Mouse (Mus musculus): ENCODE results near the gene Kifc3. TPM values are rescaled to one million over a fixed set of nuclear protein-coding genes. Genes with fewer than 3 reads are reported as not detected.

The Kifc3 gene
- total and polyA plus RNA-seq, 2 experiments from 2014 or later: 20.6 to 59.0 TPM

GRCm38 (mm10) chr8:95123455-95123854, 79.2 kb downstream of the Kifc3 start:
- H3K4me1 ChIP-seq (ENCODE audit: control insufficient read depth, insufficient read depth): no peaks in the 10 kb centered on the region
- H3K9ac ChIP-seq (replicated peaks; ENCODE audit: low read depth, low read length): no peak overlapping the region
- H3K27ac ChIP-seq (ENCODE audit: low read depth): no peak overlapping the region
- peak; percentile 15; the same call in 1 of the 2 replicates for TF ChIP-seq CTCF (IDR thresholded peaks at IDR 0.05; ENCODE audit: low read depth)
- TF ChIP-seq EP300 (IDR thresholded peaks at IDR 0.05; ENCODE audit: low read depth): no peak
- H3K9me3 ChIP-seq (replicated peaks; ENCODE audit: control insufficient read depth, low read length): no peaks in the 10 kb centered on the region
- H3K27me3 ChIP-seq (ENCODE audit: control insufficient read depth, insufficient read depth, low read length): no peaks in the 10 kb centered on the region
- ATAC-seq (ENCODE audit: insufficient read depth, low read depth) (no peak), DNase-seq (ENCODE audit: low spot score) (no peak)
- no peak overlapping the region for H3K4me2 ChIP-seq (ENCODE audit: low read depth, low read length)
- H3K36me3 ChIP-seq (replicated peaks; ENCODE audit: control insufficient read depth, insufficient read depth, low read length): peaks cover 50% of the 10 kb centered on the region
- whole genome bisulfite sequencing: 92% methylated on average over 5 of the region's 5 CpGs
- no peak overlapping the region for H3K4me3 ChIP-seq (ENCODE audit: low read depth, low read length)

- ATAC-seq (ENCODE audit: insufficient read depth, low read depth) (no peak), DNase-seq (ENCODE audit: low spot score) (peak; percentile 33)
- H3K4me2 ChIP-seq (ENCODE audit: low read depth, low read length): no peak overlapping the region
- H3K27ac ChIP-seq (ENCODE audit: low read depth): no peak overlapping the region
- no peaks in the 10 kb centered on the region for H3K27me3 ChIP-seq (ENCODE audit: control insufficient read depth, insufficient read depth, low read length)
- no peak overlapping the region for H3K4me3 ChIP-seq (ENCODE audit: low read depth, low read length)
- peaks cover 27% of the 10 kb centered on the region for H3K36me3 ChIP-seq (replicated peaks; ENCODE audit: control insufficient read depth, insufficient read depth, low read length)
- H3K4me1 ChIP-seq (ENCODE audit: control insufficient read depth, insufficient read depth): no peaks in the 10 kb centered on the region
- H3K9ac ChIP-seq (replicated peaks; ENCODE audit: low read depth, low read length): no peak overlapping the region
- TF ChIP-seq EP300 (IDR thresholded peaks at IDR 0.05; ENCODE audit: low read depth): no peak
- peak; percentile 67 for TF ChIP-seq CTCF (IDR thresholded peaks at IDR 0.05; ENCODE audit: low read depth)
- H3K9me3 ChIP-seq (replicated peaks; ENCODE audit: control insufficient read depth, low read length): no peaks in the 10 kb centered on the region
- 56% methylated on average over 3 of the region's 3 CpGs for WGBS
Measured at GRCm38 (mm10) chr8:95113750-95114149, 88.9 kb downstream of the Kifc3 start.

DNA sequence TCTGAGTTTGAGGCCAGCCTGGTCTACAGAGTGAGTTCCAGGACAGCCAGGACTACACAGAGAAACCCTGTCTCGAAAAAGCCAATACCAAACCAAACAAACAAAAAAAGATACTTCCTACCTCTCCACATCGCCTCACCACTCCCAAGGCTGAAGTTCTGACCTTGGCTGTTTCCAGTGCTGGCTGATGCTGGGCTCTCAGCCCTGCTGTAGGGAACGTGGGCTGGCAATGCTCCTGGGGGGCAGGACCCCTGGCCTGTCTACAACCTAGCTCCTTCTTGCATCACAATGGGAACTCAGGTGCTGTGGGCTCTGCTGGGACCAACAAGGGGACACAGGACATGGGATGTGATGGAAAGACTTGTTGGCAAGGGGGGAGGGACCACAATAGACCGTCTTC, 89.5 kb downstream of the Kifc3 start:
- no peak for ATAC-seq (ENCODE audit: insufficient read depth, low read depth)
- WGBS: 78% methylated on average over 4 of the region's 4 CpGs
- Histone ChIP-seq H3K9me3 (replicated peaks; ENCODE audit: control insufficient read depth, low read length) (no peaks in the 10 kb centered on the region), H3K27me3 (ENCODE audit: control insufficient read depth, insufficient read depth, low read length) (no peaks in the 10 kb centered on the region), H3K4me2 (ENCODE audit: low read depth, low read length) (no peak overlapping the region), H3K4me1 (ENCODE audit: control insufficient read depth, insufficient read depth) (no peaks in the 10 kb centered on the region), H3K4me3 (ENCODE audit: low read depth, low read length) (no peak overlapping the region), H3K9ac (replicated peaks; ENCODE audit: low read depth, low read length) (no peak overlapping the region), H3K27ac (ENCODE audit: low read depth) (no peak overlapping the region), H3K36me3 (replicated peaks; ENCODE audit: control insufficient read depth, insufficient read depth, low read length) (peaks cover 33% of the 10 kb centered on the region)
- no peak for DNase-seq (ENCODE audit: low spot score)
- TF ChIP-seq CTCF (IDR thresholded peaks at IDR 0.05; ENCODE audit: low read depth) (no peak), EP300 (IDR thresholded peaks at IDR 0.05; ENCODE audit: low read depth) (no peak)

DNA sequence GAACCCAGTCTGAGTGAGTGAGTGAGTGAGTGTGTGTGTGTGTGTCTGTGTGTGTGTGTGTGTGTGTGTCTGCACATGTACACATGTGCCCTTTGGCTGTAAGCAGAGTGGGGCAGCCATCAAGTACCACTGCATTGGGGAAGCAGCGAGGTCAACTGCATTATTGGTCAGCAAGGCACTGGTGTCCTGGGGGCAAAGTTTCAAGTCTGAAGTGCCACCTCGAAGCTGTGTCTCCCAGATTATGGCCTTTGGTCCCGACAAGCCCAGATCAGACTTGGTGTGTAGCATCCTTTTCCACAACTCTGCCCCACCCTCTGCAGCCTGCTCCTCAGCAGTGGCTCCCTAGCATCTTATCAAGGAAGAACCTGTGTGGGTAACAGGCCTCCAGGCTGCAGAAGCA, 90.0 kb downstream of the Kifc3 start:
- H3K27ac ChIP-seq (ENCODE audit: low read depth): no peak overlapping the region
- 75% methylated on average over 3 of the region's 3 CpGs for WGBS
- H3K36me3 ChIP-seq (replicated peaks; ENCODE audit: control insufficient read depth, insufficient read depth, low read length): peaks cover 39% of the 10 kb centered on the region
- no peak overlapping the region for H3K9ac ChIP-seq (replicated peaks; ENCODE audit: low read depth, low read length)
- no peak overlapping the region for H3K4me2 ChIP-seq (ENCODE audit: low read depth, low read length)
- no peaks in the 10 kb centered on the region for H3K4me1 ChIP-seq (ENCODE audit: control insufficient read depth, insufficient read depth)
- H3K27me3 ChIP-seq (ENCODE audit: control insufficient read depth, insufficient read depth, low read length): no peaks in the 10 kb centered on the region
- H3K9me3 ChIP-seq (replicated peaks; ENCODE audit: control insufficient read depth, low read length): no peaks in the 10 kb centered on the region
- ATAC-seq (ENCODE audit: insufficient read depth, low read depth) (no peak), DNase-seq (ENCODE audit: low spot score) (no peak)
- TF ChIP-seq EP300 (IDR thresholded peaks at IDR 0.05; ENCODE audit: low read depth) (no peak), CTCF (IDR thresholded peaks at IDR 0.05; ENCODE audit: low read depth) (no peak)
- H3K4me3 ChIP-seq (ENCODE audit: low read depth, low read length): no peak overlapping the region

GRCm38 (mm10) chr8:95107306-95107705, 95.3 kb downstream of the Kifc3 start:
- Histone ChIP-seq H3K9me3 (replicated peaks; ENCODE audit: control insufficient read depth, low read length) (no peaks in the 10 kb centered on the region), H3K27me3 (ENCODE audit: control insufficient read depth, insufficient read depth, low read length) (no peaks in the 10 kb centered on the region), H3K27ac (ENCODE audit: low read depth) (no peak overlapping the region), H3K36me3 (replicated peaks; ENCODE audit: control insufficient read depth, insufficient read depth, low read length) (peaks cover 77% of the 10 kb centered on the region), H3K4me1 (ENCODE audit: control insufficient read depth, insufficient read depth) (no peaks in the 10 kb centered on the region), H3K9ac (replicated peaks; ENCODE audit: low read depth, low read length) (no peak overlapping the region), H3K4me3 (ENCODE audit: low read depth, low read length) (no peak overlapping the region), H3K4me2 (ENCODE audit: low read depth, low read length) (no peak overlapping the region)
- TF ChIP-seq EP300 (IDR thresholded peaks at IDR 0.05; ENCODE audit: low read depth) (no peak), CTCF (IDR thresholded peaks at IDR 0.05; ENCODE audit: low read depth) (no peak)
- DNase-seq (ENCODE audit: low spot score) (no peak), ATAC-seq (ENCODE audit: insufficient read depth, low read depth) (no peak)
- 88% methylated on average over 13 of the region's 13 CpGs for WGBS

- 70% methylated on average over 4 of the region's 4 CpGs for WGBS
- no peaks in the 10 kb centered on the region for H3K4me1 ChIP-seq (ENCODE audit: control insufficient read depth, insufficient read depth)
- no peaks in the 10 kb centered on the region for H3K27me3 ChIP-seq (ENCODE audit: control insufficient read depth, insufficient read depth, low read length)
- no peak overlapping the region for H3K4me3 ChIP-seq (ENCODE audit: low read depth, low read length)
- ATAC-seq (ENCODE audit: insufficient read depth, low read depth) (no peak), DNase-seq (ENCODE audit: low spot score) (no peak)
- no peak for TF ChIP-seq EP300 (IDR thresholded peaks at IDR 0.05; ENCODE audit: low read depth)
- peak; percentile 30 for TF ChIP-seq CTCF (IDR thresholded peaks at IDR 0.05; ENCODE audit: low read depth)
- H3K36me3 ChIP-seq (replicated peaks; ENCODE audit: control insufficient read depth, insufficient read depth, low read length): peaks cover 92% of the 10 kb centered on the region
- no peak overlapping the region for H3K4me2 ChIP-seq (ENCODE audit: low read depth, low read length)
- no peaks in the 10 kb centered on the region for H3K9me3 ChIP-seq (replicated peaks; ENCODE audit: control insufficient read depth, low read length)
- H3K27ac ChIP-seq (ENCODE audit: low read depth): no peak overlapping the region
- no peak overlapping the region for H3K9ac ChIP-seq (replicated peaks; ENCODE audit: low read depth, low read length)
Measured at GRCm38 (mm10) chr8:95101972-95102371, 100.6 kb downstream of the Kifc3 start.

All from heart, postnatal 0 days (tissue).